Mouse (Mus musculus): ENCODE results near the gene Nrcam.
A peak's percentile ranks its signal among the peaks of the same experiment; 100 is the strongest.
"Not testable (repeated sequence)": the region's sequence is repeated elsewhere in the genome, so short reads cannot be mapped to it uniquely, and the experiment has no call there.

The Nrcam gene

DNA sequence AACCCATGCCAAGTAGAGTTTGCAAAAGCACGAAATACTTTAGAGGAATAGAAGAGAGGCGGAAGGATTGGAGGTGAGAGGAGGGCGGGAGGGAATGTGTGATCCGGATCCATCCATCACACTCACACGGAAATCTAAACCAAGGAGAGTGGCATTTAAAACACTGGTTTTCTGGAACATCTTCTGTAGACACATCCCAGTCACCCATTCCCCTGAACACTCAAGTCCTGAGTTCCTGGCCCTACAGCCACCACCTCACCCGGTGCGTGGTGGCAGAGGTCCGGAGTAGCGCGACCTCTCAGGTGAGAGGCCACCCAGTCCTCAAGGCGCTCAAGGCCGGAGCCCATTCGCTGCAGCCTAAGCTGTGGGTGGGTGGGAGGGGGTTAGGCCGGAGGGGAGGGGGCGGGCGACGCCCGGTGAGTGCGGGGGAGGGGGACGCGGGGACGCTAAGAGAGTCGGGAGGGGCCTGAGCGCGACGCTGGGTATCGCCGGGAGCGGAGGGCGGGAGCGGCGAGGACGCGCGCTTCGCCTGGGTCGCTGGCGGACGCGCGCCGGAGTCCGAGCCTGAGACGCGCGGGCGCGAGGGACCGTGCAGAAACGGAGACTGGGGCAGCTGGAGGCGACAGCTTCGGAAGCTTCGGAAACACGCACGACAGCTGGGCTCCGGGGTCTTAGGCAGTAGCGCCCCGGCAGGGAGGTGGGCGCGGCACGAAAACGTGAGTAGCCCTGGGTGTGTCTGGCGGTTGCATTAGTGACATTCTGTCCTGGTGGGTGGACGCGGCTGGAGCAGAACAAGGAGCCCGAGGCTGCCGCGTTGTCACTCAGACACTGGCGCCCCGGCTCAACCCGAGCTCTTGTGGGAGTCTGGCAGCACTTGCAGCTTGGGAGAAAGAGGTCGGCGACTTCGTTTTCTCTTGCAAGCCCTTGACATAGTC is at the start of gene Nrcam:
Gene Nrcam (plus strand): TSS at position 505 of the 935 bp plus-strand sequence.
- peak; percentile 82 for DNase-seq

DNA sequence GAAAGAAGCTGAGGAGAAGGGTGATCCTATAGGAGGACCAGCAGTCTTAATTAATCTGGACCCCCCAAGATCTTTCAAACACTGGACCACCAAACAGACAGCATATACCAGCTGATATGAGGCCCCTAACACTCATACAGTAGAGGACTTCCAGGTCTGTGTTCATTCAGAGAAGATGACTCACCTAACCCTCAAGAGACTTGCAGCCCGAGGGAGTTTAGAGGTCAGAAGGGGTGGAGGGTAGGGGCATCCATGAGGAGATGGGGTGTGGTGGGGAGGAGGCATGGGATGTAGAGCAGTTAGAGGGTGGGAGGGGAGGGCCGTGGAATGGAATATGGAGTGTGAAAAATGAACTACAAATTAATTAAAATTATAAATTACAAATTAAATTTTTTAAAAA is 48.5 kb upstream of the Nrcam start:
- DNase-seq, result not testable (repeated sequence)

DNA sequence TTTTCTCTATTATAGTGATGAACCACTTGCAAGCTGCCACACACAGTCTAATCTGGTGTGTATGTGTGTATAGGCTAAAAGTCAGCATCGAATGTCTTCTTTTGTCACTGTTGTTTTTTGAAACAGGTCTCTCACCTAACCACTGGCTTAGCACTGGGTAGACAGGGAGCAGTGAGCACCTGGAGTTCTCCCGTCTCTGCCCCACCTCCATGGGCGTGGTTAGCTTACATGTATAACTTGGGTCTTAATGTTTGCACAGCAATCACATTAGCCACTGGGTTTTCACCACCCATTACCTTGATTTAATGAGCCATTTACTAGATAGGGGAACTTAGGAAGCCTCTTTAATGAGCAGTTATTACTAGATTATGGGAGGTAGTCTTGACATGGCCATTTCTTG is 47.2 kb upstream of the Nrcam start:
- DNase-seq, result no peak

DNA sequence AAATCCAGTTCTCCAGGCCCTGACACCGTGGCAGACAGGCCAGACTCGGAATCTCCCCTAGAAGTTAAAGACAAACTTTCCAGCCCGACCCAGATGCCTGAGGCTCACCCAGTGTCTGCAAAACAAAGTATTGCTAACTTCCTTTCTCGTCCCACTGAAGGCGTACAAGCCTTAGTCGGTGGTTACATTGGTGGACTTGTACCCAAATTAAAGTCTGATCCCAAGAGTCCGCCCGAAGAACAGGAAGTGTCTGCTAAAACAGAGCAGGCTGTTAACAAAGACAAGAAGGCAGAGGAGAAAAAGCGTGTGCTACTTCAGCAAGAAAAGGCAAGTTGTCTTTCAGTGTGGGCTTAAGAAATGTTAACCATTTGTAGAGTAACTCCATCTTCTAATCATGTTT is 45.3 kb upstream of the Nrcam start:
- no peak for DNase-seq

DNA sequence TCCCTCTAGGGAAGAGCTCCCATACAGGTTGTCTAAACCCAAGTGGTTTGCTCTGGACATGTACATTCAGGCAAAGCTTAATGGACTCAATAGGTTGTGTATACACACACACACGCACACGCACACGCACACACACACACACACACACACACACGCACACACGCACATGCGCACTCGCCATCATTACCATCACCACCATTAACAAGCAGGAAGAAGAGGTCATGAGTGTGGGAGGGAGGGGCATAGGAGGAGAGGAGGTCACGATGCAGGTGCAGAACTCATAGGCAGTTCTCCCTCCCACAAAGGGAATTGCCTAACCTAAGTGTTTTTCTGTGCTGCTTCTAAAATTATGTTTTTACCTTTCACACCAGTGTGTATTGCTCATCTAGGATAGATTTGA is 41.7 kb upstream of the Nrcam start:
- DNase-seq, result no peak

DNA sequence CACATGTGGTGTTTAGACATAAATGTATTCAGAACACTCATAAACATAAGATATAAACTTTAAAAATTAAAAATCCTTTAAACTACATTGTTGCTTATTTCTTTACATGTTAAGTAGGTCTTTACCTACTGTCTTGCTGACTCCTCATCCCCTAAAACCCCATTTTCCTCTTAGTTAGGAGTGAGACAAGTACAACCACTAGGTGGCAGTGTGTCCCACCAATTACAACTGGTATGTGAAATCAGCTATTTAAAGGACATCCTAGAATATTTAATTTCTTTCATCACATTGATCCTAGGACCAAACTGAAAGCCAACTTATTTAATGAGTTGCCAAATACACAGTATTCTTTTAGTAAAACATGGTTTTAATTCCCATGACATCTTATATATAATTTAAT is 36.4 kb upstream of the Nrcam start:
- DNase-seq, result peak; percentile 70

DNA sequence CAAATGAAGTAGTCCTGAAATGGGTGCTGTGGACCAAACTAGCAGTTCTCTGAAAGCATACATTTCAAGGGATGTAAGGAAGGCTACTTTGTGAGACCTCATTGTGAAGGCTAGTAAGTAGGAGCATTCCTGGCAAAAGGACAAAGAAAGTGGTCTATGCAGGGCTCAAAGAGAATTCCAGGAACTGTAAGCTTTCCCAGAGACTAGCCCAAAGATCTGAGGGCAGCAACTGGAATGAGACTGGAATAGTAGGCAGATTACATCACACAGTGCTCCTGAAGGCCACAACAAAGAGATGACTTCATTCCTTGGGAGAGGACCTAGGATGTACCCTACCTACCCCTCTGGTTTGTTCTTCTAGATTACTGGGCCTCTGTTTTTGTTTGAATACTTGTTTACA is 27.9 kb upstream of the Nrcam start:
- DNase-seq, result no peak

DNA sequence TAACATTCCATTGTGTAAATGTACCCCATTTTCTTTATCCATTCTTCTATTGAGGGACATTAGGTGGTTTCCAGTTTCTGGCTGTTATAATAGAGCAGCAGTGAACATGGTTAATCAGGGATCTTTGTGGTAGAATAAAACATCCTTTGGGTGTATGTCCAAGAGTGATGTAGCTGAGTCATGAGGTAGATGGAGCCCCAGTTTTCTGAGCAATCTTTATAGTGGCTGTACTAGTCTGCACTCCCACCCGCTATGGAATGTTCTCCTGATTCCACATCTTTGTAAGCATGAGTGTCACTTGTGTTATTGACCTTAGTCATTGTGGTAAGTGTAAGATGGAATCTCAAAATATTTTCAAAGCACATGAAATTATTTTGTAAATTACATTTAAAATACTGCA is 24.7 kb upstream of the Nrcam start:
- no peak for DNase-seq

DNA sequence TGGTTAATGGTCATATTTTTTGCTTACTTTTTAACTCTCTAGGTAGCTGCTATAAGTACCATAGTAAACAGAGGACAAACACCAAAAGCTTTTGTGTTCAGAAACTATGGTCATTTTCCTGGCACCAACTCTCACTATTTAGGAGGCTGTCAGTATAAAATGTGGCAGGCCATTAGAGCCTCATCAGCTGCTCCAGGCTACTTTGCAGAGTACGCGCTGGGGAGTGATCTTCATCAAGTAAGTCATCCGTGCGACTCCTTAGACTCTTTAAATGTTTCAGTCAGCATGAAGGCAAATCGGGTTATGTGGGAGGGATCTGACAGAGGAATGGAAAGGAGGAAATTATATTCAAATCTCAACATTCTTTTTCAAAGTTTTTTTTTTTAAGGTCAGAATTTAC is 23.8 kb upstream of the Nrcam start:
- DNase-seq, result no peak

DNA sequence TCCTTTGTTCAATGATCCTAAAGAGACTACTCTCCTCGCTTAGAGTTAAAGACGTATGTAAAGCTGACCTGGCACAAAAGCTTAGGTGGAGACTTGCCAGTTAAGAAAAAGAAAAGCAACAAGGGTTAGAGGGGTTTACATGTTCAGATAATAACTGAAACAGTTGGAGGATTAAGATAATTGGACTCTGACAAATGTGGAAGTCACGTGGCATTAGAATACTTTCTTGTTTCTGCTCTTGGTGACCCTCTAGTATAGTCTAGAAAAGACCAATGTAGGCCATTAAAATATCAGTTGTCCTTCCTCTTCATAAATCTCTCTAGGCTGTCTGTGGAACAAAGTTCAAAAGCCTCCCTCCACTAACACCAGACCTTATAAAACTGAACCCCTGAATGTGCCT is 20.5 kb upstream of the Nrcam start:
- no peak for DNase-seq

DNA sequence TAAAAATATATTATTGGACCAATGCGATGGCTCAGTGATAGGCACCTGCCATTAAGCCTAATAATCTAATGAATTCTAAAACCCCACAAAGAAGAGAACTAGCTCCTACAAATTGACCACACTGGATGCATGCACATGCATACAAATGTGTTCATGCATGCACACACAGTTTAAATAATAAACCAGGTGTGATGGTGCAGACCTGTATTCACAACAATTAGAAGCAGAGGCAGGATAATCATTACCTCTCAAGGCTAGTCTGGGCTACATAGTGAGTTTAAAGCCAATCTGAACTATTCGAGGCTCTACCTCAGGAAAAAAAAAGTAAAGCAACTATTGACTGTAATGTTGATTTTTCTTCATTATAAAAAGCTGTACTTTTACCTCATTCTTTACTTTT is 13.5 kb upstream of the Nrcam start:
- DNase-seq, result no peak

DNA sequence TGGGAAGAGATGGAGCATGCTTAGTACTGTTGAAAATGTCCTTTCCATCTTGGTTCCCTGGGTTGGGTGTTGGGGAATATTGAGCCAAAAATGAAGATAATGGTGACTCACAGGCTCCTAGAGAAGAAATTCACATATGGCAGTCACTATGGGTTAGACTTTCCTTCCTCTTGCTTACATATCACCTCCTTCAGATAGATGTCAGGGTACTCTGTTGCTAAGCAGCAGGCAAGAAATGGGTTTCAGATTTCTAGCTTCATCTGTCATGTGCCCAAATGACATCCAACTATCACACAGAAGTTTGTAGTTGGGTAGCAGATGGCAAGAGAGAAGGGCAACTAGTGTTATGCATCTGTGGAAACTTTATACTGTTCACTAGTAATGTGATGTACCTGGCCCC is 3.6 kb upstream of the Nrcam start:
- peak; percentile 48 for DNase-seq

DNA sequence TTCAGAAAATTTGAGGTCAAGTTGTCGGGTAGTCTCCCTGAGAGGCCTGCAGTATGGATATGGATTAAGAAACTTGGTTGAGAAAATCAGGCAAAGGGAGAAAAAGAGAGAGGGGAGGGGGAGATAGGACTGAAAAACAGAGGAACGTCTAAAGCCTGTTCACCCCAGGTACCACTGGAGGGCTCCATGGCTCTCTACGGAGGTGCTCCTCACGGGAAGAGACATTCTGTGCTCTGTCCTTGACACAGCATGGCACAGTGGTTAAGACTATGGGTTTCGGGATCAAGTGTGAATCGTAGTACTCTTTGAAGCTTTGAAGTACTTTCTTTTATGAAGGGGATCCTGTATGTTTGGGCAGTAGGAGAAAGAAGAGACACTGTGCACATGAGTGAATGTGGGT is 1.2 kb upstream of the Nrcam start:
- DNase-seq, result peak; percentile 45

DNA sequence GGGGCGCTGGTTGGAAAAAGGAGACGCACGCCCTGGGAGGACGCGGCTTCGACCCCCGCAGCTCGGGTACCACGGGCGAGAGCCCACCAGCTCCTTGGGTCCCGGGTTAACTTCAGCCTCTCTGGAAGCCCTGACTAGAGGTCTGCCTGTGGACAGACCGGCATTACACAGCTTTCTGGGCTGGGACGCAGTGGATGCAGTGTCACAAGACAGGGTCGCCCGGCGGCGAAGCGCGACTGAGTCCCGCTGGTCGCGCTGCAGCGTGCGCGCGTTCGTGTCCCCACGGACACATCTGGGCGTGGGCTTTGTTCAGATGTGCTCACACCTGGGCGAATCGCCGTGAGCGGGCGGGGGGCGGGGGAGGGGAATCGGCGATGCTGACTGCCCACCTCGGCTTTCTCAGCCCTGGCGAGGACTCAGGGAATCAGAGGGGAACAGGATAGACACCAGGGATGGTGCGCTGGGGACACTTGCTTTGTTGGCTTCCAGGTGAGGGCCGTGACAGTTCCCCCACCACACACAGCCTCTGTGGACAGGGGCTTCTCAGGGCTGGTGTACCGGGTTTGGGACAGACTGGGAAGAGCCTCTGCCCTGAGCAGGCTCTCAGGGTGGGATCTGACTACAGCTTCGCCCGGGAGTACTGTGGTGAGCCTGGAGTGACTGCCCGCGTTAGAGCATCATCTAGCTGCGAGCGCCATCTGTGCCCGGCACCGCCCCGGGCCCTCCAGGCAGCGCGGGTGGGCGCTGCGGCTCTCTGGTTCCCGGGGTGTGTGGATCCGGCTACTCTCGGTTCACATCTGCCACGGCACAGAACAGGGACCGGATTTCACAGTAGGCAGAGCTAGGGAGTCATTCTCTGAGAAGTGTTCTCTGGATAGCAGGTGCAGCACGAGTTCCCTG is 881 bp downstream of the Nrcam start:
- peak; percentile 81 for DNase-seq

DNA sequence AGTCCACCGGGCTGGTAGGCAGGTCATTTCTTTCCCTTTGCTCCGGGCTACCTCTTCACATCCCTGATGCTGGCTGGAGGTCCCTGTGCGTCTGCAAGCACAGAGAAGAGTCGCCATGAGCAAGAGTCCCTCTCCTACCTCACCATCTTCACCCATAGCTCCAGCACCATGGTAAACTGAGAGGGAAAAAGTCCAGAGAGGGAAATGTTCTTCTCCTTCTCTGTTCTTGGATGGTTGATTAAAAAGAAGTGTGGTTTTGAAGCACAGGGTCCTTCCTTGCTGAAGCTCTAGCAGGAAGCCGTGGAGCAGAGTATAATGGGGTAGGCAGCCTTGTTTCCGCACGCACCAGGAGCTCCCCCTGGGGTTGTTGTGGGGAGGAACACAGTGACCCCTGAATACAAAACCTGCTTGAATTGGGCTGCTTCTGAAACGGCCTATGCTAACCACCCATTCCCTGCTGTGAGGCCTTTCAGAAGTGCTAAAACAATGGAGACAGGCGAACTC is 1.6 kb downstream of the Nrcam start:
- no peak for DNase-seq

DNA sequence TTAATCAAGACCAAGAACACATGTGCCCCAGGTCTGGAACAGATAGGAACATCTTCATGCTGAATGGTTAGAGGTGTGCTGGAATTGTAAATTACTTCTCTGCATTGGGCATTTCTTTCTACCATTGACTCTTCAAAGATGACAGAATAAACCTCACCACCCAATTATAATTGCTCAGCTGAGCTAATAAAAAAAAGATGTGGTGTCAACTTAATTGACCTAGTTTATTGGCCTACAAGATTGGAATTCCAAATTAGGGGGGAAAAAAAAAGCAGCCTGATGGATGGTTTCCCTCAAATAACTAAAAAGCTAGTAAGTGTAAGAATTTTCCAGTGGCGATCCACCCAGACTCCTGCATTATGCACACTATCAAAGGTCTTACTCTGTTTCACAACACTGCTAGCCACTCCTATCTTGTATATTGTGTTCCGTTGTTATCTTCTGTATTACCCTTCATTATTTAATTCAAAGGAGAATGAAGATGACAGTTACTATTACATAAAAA is 8.5 kb downstream of the Nrcam start:
- no peak for DNase-seq

DNA sequence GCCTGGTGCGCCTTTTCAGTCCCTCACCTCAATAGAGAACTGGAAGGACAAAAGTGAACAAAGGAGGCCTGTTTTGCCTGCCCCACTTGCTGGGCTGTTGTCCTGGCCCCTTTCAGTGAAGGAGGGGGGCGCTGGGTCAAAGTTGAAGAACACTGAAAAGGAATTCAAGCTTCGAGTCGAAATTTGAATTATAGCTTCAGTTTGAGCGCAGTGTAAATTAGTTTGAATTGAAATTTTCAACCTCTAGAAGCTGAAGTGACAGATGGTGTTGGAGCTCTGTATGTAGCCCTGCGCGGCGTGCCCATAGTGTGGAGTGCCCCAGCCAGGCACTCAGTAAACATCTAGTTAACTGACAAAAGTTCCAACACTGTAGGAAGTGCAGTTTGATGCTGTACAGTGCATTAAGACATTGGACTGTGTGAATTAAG is 9.5 kb downstream of the Nrcam start:
- no peak for DNase-seq

DNA sequence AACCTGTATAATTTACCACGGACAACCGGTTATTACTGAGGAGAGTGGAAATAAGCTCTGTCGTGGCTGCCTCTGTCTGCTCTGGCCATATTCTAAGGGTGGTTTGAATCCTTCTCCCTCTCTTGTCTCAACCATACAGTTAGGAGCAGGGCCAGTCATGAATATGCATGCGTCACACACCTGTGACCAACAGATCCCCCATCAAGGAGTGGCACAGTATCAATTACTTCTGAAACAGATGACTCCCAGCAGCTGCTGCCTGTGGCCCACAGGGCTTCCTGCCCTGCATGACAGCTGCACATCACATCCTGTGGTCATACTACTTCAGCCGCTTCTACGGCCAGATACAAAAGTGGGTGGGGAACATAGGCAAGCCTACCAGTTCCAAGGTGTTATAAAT is 15.4 kb downstream of the Nrcam start:
- no peak for DNase-seq

DNA sequence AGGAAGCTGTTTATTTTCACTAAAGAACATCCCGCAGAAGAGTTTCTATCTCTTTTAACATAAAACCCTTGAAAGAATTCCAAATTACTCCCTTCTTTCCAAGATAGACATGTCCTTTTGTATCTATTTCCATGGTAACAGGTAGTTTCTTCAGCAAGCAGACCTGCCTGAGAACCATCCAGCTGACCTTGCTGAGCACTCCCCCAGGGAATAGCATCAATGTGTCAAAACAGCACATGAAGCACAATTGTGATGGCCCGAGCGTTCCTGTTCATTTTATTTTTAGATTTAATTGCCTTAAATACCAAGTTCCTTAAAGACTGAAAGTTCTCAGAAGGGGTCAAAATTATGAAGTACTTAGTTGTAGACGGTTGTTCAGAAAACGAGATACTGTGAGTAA is 16.6 kb downstream of the Nrcam start:
- DNase-seq, result no peak

DNA sequence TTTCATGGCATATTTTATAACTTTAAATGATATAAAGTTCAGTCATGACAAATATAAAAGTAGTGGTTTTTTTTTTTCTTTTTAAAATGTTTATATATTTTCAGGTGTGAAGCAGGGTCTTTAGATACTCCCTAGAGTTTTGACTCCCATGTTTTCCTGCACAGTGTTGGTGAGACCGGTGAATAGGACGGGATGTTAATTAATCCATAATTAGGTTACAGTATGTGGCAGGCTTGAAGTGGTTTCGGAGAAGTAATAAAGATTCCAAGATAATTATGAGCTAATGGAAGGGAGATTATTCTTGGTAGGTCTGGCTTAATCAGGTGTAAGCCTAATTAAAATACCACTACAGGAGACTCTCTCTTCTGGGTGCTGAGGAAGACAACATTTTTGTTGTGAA is 17.5 kb downstream of the Nrcam start:
- no peak for DNase-seq

DNA sequence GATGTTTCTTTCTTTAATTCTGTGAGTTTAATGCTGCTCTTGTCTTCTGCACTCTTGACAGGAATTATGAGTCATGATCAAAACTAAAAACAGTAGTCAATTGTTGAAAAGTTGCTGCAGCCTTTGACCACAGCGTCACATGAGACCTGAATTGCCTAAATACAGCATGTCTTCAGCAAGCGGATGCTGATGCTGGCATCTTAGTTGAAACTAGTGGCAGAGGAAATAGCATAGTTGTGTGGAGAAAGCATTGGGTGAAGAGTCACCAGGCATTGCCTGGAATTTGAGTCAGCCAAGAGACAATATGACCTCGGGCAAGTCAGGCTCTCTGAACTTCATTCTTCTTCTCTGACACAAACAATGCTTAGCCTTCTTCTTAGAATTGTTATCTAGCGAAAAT is 26.4 kb downstream of the Nrcam start:
- DNase-seq, result no peak

DNA sequence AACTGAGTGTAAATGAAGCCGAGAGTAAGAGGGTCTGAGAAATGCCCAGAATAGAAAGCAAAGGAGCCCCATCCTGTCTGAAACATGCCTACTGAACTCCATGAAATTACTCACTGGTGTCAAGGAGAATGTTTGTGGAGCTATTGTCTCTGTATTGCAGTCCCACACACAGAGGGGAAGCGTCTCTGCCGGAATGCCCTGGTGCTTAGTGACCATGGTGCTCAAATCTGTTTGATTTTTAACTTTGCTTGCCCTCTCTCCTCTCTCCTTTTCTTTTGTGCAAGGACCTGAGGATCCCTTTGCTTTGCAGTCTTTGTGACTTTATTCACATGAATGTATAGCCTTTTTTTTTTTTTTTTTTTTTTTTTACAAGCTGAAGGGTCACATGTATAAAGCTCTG is 28.8 kb downstream of the Nrcam start:
- DNase-seq, result no peak

DNA sequence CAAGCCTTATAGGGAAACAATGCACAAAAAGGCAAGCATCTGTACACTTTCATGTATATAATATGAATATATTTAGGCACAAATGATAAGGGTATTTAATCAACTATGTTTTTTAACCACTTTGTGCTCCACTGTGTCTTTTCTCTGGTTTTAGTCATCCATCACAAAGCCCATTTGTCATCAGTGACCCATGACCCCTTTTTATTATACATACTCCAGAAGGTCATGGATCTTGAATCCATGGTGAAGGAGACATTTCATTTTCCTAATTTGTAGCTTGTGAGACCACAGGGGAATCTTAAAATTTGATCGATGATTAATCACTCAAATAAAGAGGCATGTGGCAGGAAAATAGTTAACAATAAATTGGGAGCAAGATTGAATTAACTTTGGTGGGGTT is 29.2 kb downstream of the Nrcam start:
- no peak for DNase-seq

Measured in right cerebral cortex, adult 18-20 months (tissue).